Mouse (Mus musculus): Measurements from ENCODE around the gene Mrps35. TPM values are rescaled to one million over a fixed set of nuclear protein-coding genes. Genes with fewer than 3 reads are reported as not detected.

The Mrps35 gene
- polyA plus RNA-seq, 1 experiment from 2014 or later, result 182 TPM

DNA sequence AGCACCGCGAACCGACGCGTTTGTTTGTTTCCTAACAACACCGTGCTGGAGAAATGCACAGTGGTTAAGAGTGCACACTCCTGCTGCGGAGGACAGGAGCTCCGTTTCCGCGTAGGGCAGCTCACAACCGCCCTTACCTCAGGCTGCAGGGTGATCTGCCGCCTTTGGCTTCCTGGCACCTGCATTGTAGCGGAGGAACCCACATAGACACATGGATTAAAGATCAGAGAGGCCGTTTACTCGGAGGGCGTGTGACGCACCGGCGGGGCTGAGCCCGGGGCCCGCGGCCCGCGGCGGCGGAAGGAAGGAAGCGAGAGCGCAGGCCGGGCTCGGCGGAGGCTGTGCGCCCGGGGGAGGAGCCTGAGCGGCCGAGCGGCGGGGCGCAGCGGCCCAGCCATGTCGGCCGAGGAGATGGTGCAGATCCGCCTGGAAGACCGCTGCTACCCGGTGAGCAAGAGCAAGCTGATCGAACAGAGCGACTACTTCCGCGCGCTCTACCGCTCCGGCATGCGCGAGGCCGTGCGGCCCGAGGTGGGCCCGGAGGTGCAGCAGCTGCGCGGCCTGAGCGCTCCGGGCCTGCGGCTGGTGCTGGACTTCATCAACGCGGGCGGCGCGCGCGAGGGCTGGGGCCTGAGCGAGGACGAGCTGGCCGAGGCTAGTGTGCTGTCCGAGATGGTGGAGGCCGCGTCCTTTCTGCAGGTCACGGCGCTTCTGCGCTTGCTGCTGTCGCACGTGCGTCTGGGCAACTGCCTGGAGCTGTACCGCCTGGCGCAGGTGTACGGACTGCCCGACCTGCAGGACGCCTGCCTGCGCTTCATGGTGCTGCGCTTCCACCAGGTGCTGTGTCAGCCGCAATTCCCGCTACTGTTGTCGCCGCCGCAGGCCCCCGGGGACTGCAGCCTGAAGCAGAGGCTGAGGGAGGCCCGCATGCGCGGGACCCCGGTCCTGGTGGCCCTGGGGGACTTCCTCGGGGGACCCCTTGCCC lies 48.9 kb downstream of the Mrps35 start, which contains the start of gene Klhl42:
Klhl42 (plus strand) TSS at position 244 of the 985 bp plus-strand sequence.
- H3K27me3 ChIP-seq (replicated peaks; ENCODE audit: control insufficient read depth, insufficient read depth, low read length), result no peaks in the 10 kb centered on the region
- peaks cover 19% of the 10 kb centered on the region for H3K4me1 ChIP-seq (ENCODE audit: control insufficient read depth, insufficient read depth, low read length)
- H3K36me3 ChIP-seq (ENCODE audit: control insufficient read depth, insufficient read depth, low read length), result 0 out of 2 replicates have a peak, but pooled peaks cover 2% of the 10 kb centered on the region
- peak; percentile 97 for ATAC-seq
- H3K27ac ChIP-seq (ENCODE audit: low read length), result peak within 1 kb of the TSS; percentile 92
- H3K9ac ChIP-seq (ENCODE audit: low read depth, low read length), result peak within 1 kb of the TSS; percentile 94
- H3K4me2 ChIP-seq (ENCODE audit: low read depth, low read length), result peak within 1 kb of the TSS; percentile 89
- no peaks in the 10 kb centered on the region for H3K9me3 ChIP-seq (ENCODE audit: control insufficient read depth, low read length)
- WGBS, result under 1% methylated on average over 91 of the region's 99 CpGs
- peak within 1 kb of the TSS; percentile 77 for H3K4me3 ChIP-seq (ENCODE audit: low read length)

DNA sequence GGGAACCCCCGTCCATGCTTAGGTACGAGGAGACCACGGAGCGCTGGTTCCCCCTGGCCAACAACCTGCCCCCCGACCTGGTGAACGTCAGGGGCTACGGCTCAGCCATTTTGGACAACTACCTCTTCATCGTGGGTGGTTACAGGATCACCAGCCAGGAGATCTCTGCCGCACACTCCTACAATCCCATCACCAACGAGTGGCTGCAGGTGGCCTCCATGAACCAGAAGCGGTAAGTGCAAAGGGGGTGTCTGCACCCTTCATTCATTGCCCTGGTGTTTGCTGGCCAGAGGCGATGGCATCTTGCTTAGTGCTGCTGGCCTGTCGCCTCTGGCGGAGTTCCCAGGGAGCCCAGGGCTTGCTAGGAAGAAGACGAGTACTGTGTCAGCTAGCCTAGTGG lies 49.6 kb downstream of the Mrps35 start:
- Histone ChIP-seq H3K9me3 (ENCODE audit: control insufficient read depth, low read length) (no peaks in the 10 kb centered on the region), H3K27ac (ENCODE audit: low read length) (peak overlapping the region; percentile 92), H3K9ac (ENCODE audit: low read depth, low read length) (peak overlapping the region; percentile 94), H3K27me3 (replicated peaks; ENCODE audit: control insufficient read depth, insufficient read depth, low read length) (no peaks in the 10 kb centered on the region), H3K4me3 (ENCODE audit: low read length) (peak overlapping the region; percentile 77), H3K4me2 (ENCODE audit: low read depth, low read length) (peak overlapping the region; percentile 89), H3K4me1 (ENCODE audit: control insufficient read depth, insufficient read depth, low read length) (peaks cover 15% of the 10 kb centered on the region), H3K36me3 (ENCODE audit: control insufficient read depth, insufficient read depth, low read length) (0 out of 2 replicates have a peak, but pooled peaks cover 2% of the 10 kb centered on the region)
- ATAC-seq, result peak; percentile 1; the same call in 1 of the 2 replicates
- 2% methylated on average over 15 of the region's 15 CpGs for WGBS

DNA sequence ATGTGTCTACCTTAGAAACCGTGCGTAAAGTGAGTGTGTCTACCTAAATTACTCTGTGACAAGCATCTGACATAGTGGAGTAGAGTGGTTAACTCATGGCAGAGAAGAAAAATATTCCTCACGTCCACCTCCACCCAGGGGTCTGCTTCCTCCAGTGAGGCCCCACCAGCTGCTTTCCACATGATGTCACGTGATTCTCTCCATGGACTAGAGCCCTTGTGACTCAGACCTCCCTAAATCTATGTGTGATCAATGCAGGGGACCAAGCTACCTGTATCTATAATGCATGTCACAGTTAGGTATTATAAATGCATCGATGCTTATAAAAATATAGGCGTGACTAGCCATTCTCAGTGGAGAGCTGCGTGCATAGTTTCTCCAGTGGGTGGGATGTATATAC lies 52.2 kb downstream of the Mrps35 start:
- H3K4me1 ChIP-seq (ENCODE audit: control insufficient read depth, insufficient read depth, low read length), result peaks cover 28% of the 10 kb centered on the region
- WGBS, result 83% methylated on average over 7 of the region's 7 CpGs
- 0 out of 2 replicates have a peak, but pooled peaks cover 2% of the 10 kb centered on the region for H3K36me3 ChIP-seq (ENCODE audit: control insufficient read depth, insufficient read depth, low read length)
- no peaks in the 10 kb centered on the region for H3K27me3 ChIP-seq (replicated peaks; ENCODE audit: control insufficient read depth, insufficient read depth, low read length)
- no peak overlapping the region for H3K9ac ChIP-seq (ENCODE audit: low read depth, low read length)
- no peak overlapping the region for H3K27ac ChIP-seq (ENCODE audit: low read length)
- no peak for ATAC-seq
- H3K9me3 ChIP-seq (ENCODE audit: control insufficient read depth, low read length), result no peaks in the 10 kb centered on the region
- H3K4me2 ChIP-seq (ENCODE audit: low read depth, low read length), result no peak overlapping the region
- H3K4me3 ChIP-seq (ENCODE audit: low read length), result no peak overlapping the region

DNA sequence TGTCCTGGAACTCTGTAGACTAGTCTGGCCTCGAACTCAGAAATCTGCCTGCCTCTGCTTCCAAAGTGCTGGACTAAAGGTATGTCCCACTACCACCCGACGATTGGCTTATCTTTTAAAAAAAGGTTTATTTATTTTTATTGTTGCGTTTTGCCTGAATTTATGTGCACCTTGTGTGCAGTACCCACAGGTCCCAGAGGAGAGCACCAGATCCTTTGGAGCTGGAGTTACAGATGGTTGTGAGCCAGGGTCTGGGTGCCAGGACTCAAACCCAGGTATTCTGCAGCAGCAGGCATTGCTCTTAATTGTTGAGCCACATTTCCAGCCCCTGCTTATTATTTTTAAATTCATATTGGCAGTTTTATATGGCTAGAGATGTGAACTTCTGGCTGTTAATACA lies 53.5 kb downstream of the Mrps35 start:
- Histone ChIP-seq H3K4me1 (ENCODE audit: control insufficient read depth, insufficient read depth, low read length) (peaks cover 28% of the 10 kb centered on the region), H3K9ac (ENCODE audit: low read depth, low read length) (no peak overlapping the region), H3K4me3 (ENCODE audit: low read length) (no peak overlapping the region), H3K27me3 (replicated peaks; ENCODE audit: control insufficient read depth, insufficient read depth, low read length) (no peaks in the 10 kb centered on the region), H3K9me3 (ENCODE audit: control insufficient read depth, low read length) (no peaks in the 10 kb centered on the region), H3K36me3 (ENCODE audit: control insufficient read depth, insufficient read depth, low read length) (0 out of 2 replicates have a peak, but pooled peaks cover 2% of the 10 kb centered on the region), H3K27ac (ENCODE audit: low read length) (no peak overlapping the region), H3K4me2 (ENCODE audit: low read depth, low read length) (no peak overlapping the region)
- ATAC-seq, result no peak
- WGBS, result 91% methylated on average over 4 of the region's 4 CpGs

DNA sequence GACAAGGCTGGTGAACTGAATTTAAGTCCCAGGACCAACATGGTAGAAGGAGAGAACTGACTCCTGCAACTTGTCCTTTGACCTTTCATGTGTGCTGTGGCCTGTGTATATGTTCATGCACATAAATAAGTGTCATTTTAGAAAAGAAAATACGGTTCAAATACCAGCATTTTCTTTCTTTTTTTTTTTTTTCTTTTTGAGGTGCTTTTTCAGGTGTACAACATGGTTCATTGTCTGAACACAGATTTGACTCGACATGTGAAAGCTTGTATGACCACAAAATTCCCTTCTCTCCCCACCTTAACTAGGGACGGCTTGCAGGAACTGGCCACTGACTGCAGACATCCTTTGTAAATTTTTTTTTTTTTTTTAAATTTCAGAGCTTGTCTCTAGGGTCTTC lies 54.4 kb downstream of the Mrps35 start:
- no peak overlapping the region for H3K4me2 ChIP-seq (ENCODE audit: low read depth, low read length)
- H3K9me3 ChIP-seq (ENCODE audit: control insufficient read depth, low read length), result no peaks in the 10 kb centered on the region
- 0 out of 2 replicates have a peak, but pooled peaks cover 2% of the 10 kb centered on the region for H3K36me3 ChIP-seq (ENCODE audit: control insufficient read depth, insufficient read depth, low read length)
- no peak overlapping the region for H3K9ac ChIP-seq (ENCODE audit: low read depth, low read length)
- H3K4me3 ChIP-seq (ENCODE audit: low read length), result no peak overlapping the region
- no peaks in the 10 kb centered on the region for H3K27me3 ChIP-seq (replicated peaks; ENCODE audit: control insufficient read depth, insufficient read depth, low read length)
- peaks cover 28% of the 10 kb centered on the region for H3K4me1 ChIP-seq (ENCODE audit: control insufficient read depth, insufficient read depth, low read length)
- ATAC-seq, result no peak
- H3K27ac ChIP-seq (ENCODE audit: low read length), result no peak overlapping the region
- 73% methylated on average over 3 of the region's 3 CpGs for WGBS

DNA sequence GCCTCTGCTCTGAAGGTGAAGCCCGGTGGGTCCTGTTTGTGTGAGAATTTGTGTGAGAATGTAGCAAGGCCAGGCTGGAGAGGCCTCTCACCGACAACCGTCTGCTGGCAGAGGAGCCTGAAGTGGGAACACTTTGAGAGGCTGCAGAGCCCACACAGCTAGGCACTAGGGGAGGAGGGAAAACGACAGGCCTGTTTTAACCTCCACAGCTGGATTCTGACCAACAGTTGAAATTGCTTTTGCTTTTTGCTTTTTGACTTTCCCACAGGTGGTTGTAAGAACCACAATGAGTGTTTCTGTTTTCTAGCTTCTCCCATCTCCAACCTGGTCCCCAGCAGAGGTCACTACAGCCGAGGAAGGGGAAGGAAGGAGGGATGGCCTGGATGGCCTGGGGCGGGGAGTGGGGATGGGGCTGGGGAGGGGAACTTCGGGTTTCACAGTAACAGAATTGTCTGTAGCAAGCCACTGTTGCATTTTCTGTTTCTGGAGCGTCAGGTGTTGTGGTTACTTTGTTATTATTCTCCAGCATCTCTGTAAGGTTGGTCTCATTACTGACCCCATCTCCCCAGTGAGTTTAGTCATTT lies 54.9 kb downstream of the Mrps35 start:
- H3K36me3 ChIP-seq (ENCODE audit: control insufficient read depth, insufficient read depth, low read length), result 0 out of 2 replicates have a peak, but pooled peaks cover 2% of the 10 kb centered on the region
- H3K9me3 ChIP-seq (ENCODE audit: control insufficient read depth, low read length), result no peaks in the 10 kb centered on the region
- no peak overlapping the region for H3K9ac ChIP-seq (ENCODE audit: low read depth, low read length)
- H3K27ac ChIP-seq (ENCODE audit: low read length), result no peak overlapping the region
- no peaks in the 10 kb centered on the region for H3K27me3 ChIP-seq (replicated peaks; ENCODE audit: control insufficient read depth, insufficient read depth, low read length)
- H3K4me1 ChIP-seq (ENCODE audit: control insufficient read depth, insufficient read depth, low read length), result peaks cover 25% of the 10 kb centered on the region
- no peak for ATAC-seq
- H3K4me3 ChIP-seq (ENCODE audit: low read length), result no peak overlapping the region
- no peak overlapping the region for H3K4me2 ChIP-seq (ENCODE audit: low read depth, low read length)
- WGBS, result 58% methylated on average over 8 of the region's 8 CpGs

DNA sequence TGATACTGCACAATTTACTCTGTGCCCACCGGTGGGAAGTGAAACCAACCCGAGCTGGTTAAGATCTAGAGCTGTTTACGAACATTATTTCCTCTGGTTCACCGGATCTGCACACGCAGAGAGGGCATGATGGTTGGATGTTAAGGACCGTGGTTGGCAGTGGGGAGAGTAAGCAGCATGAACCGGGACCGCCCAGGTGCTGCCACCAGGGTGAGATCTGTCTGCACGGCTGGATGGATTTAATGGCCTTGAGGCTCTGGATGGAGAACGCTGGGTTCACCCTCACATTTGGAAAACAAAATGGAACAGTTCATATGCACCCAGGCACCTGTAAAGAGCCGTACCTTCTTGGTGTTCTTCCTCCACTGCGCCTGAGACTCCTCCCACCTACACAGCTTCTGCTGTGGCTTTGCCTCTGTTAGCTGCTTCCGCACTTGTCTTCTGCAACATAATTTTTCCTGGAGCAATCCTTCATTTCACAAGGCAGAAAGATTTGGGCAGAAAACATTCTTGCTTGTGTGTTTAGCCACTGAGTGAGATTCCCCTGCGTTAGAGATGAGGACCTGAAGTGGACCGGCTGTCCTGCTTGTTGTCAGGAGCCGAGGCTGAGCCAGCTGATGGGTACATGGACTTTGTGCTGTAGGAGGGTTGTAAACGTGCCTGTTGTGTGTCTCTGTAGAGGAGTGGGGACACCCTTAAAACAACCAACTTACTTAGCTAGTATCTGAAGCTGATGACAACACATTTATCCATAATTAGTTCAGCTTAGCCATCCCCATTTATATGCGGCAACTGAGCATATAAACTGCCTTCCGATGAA lies 57.1 kb downstream of the Mrps35 start:
- no peak overlapping the region for H3K27ac ChIP-seq (ENCODE audit: low read length)

DNA sequence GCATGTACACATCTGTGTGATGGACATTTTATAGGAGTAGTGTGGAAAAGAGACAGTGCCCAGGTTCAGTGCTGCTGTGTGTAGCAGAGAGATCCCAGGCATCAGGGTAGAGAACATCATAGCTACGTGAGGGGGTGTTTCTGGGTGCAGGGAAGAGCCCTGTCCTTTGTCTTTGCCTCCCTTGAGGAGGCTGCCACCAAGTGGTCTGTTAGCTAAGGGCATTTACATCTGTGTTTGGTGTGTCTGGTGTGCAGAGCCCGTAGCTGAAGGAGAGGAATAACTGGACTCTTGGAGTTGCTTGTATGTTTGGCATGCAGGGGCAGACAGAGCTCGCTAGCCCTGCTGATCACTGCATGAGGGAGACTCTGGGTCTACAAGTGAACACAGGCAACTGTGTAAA lies 59.7 kb downstream of the Mrps35 start:
- WGBS, result 85% methylated on average over 3 of the region's 3 CpGs
- ATAC-seq, result no peak

More for the DNA sequence above, 57.1 kb downstream of the Mrps35 start:
- Histone ChIP-seq H3K4me2 (ENCODE audit: low read depth, low read length) (no peak overlapping the region), H3K4me3 (ENCODE audit: low read length) (no peak overlapping the region), H3K9ac (ENCODE audit: low read depth, low read length) (no peak overlapping the region), H3K27me3 (replicated peaks; ENCODE audit: control insufficient read depth, insufficient read depth, low read length) (no peaks in the 10 kb centered on the region), H3K36me3 (ENCODE audit: control insufficient read depth, insufficient read depth, low read length) (peaks cover 4% of the 10 kb centered on the region; the same call in 1 of the 2 replicates), H3K4me1 (ENCODE audit: control insufficient read depth, insufficient read depth, low read length) (peaks cover 18% of the 10 kb centered on the region), H3K9me3 (ENCODE audit: control insufficient read depth, low read length) (no peaks in the 10 kb centered on the region)
- WGBS, result 53% methylated on average over 19 of the region's 19 CpGs
- ATAC-seq, result peak; percentile 78

More for the DNA sequence above, 59.7 kb downstream of the Mrps35 start:
- H3K9ac ChIP-seq (ENCODE audit: low read depth, low read length), result no peak overlapping the region
- peaks cover 7% of the 10 kb centered on the region for H3K36me3 ChIP-seq (ENCODE audit: control insufficient read depth, insufficient read depth, low read length)
- H3K4me1 ChIP-seq (ENCODE audit: control insufficient read depth, insufficient read depth, low read length), result peaks cover 16% of the 10 kb centered on the region
- no peak overlapping the region for H3K4me2 ChIP-seq (ENCODE audit: low read depth, low read length)
- no peaks in the 10 kb centered on the region for H3K27me3 ChIP-seq (replicated peaks; ENCODE audit: control insufficient read depth, insufficient read depth, low read length)
- no peak overlapping the region for H3K27ac ChIP-seq (ENCODE audit: low read length)
- H3K9me3 ChIP-seq (ENCODE audit: control insufficient read depth, low read length), result no peaks in the 10 kb centered on the region
- no peak overlapping the region for H3K4me3 ChIP-seq (ENCODE audit: low read length)
